Mouse (Mus musculus) hindbrain, embryonic 11.5 days (tissue): ENCODE measurements at regions not wholly inside any gene's neighbourhood (a gene's known extent, or its start where the extent isn't known, plus 50 kb on each side); places are given as distances from the start of the nearest gene placed in this dataset.

Source experiments
- ATAC-seq: fragments of 200-750 bp; cut with Nextera tagmentation; 2 replicates; pipeline ENCODE4 v1.8.0; 2017; ENCODE audit warnings: mild to moderate bottlenecking, moderate TSS enrichment, moderate library complexity; ENCODE audit not compliant: low FRiP score
- DNase-seq: peaks from one replicate; pipeline ENCODE4 v3.0.0-alpha.2; 2015; ENCODE audit warnings: low spot score
- H3K27ac ChIP-seq: fragments of 300-500 bp; sonication (generic); 2 replicates; pipeline ENCODE4 v1.5.1; 2014; ENCODE audit warnings: mild to moderate bottlenecking, low read depth, low read length
- H3K27me3 ChIP-seq: fragments of 300-500 bp; sonication (generic); 2 replicates; pipeline ENCODE4 v1.6.1; 2014; ENCODE audit warnings: mild to moderate bottlenecking, low read length, moderate library complexity, mixed read lengths; ENCODE audit not compliant: control insufficient read depth, insufficient read depth
- H3K36me3 ChIP-seq: fragments of 300-500 bp; sonication (generic); 2 replicates; pipeline ENCODE4 v1.6.1; 2014; ENCODE audit warnings: mild to moderate bottlenecking, low read length, moderate library complexity, mixed read lengths; ENCODE audit not compliant: control insufficient read depth, insufficient read depth
- H3K4me1 ChIP-seq: fragments of 300-500 bp; sonication (generic); replicated peaks from 2 replicates; pipeline ENCODE4 v1.6.1; 2014; ENCODE audit warnings: low read length, mixed read lengths; ENCODE audit not compliant: control insufficient read depth, insufficient read depth
- H3K4me2 ChIP-seq: fragments of 300-500 bp; sonication (generic); replicated peaks from 2 replicates; pipeline ENCODE4 v1.6.1; 2014; ENCODE audit warnings: mild to moderate bottlenecking, low read depth, low read length
- H3K4me3 ChIP-seq: fragments of 300-500 bp; sonication (generic); 2 replicates; pipeline ENCODE4 v1.5.1; 2014; ENCODE audit warnings: low read depth, low read length
- H3K9ac ChIP-seq: fragments of 300-500 bp; sonication (generic); 2 replicates; pipeline ENCODE4 v1.6.1; 2014; ENCODE audit warnings: low read depth, low read length
- H3K9me3 ChIP-seq: fragments of 300-500 bp; sonication (generic); 2 replicates; pipeline ENCODE4 v1.6.1; 2016; ENCODE audit warnings: low read length; ENCODE audit not compliant: control insufficient read depth
- WGBS: fragments of 180-500 bp; shearing (Covaris S2); extraction: QIAGEN DNeasy Blood & Tissue Kit; methylation state at CpG from one replicate; pipeline ENCODE4 v1.1.7; 2014; 5-methylcytosine and 5-hydroxymethylcytosine counted together

GRCm38 (mm10) chr5:119069765-119070333 is 509.4 kb downstream of the Med13l start:
- H3K27me3 ChIP-seq, result 0 out of 2 replicates have a peak, but pooled peaks cover 3% of the 10 kb centered on the region
- ATAC-seq, result no peak
- no peaks in the 10 kb centered on the region for H3K4me1 ChIP-seq
- no peaks in the 10 kb centered on the region for H3K9me3 ChIP-seq
- H3K36me3 ChIP-seq, result no peaks in the 10 kb centered on the region
- H3K4me3 ChIP-seq, result no peak overlapping the region
- no peak for DNase-seq
- WGBS, result 79% methylated on average over 10 of the region's 10 CpGs
- no peak overlapping the region for H3K27ac ChIP-seq
- no peak overlapping the region for H3K4me2 ChIP-seq
- no peak overlapping the region for H3K9ac ChIP-seq

DNA sequence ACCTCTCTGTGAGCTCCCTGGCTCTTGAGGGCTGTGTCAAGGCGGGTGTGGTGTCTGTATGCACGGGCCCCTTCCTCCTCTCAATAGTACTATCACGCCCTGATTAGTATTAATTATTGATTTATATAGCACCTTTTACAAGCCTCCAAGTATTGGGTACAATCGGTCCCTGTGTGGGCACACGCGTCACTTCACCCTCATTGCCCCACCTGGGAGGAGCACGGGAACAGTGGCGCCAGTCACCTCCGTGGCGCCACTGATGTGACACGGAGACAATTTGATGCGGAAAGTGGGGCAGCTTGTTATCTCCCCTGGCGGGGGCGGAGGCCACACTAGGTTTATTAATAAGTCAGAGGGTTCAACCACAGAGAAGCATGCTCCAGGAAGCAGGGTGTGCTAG is 512.2 kb downstream of the Med13l start:
- no peaks in the 10 kb centered on the region for H3K4me1 ChIP-seq
- 0 out of 2 replicates have a peak, but pooled peaks cover 3% of the 10 kb centered on the region for H3K27me3 ChIP-seq
- H3K27ac ChIP-seq, result no peak overlapping the region
- no peaks in the 10 kb centered on the region for H3K36me3 ChIP-seq
- H3K4me3 ChIP-seq, result no peak overlapping the region
- no peak overlapping the region for H3K4me2 ChIP-seq
- DNase-seq, result no peak
- no peak overlapping the region for H3K9ac ChIP-seq
- no peak for ATAC-seq
- no peaks in the 10 kb centered on the region for H3K9me3 ChIP-seq
- 94% methylated on average over 14 of the region's 14 CpGs for WGBS

DNA sequence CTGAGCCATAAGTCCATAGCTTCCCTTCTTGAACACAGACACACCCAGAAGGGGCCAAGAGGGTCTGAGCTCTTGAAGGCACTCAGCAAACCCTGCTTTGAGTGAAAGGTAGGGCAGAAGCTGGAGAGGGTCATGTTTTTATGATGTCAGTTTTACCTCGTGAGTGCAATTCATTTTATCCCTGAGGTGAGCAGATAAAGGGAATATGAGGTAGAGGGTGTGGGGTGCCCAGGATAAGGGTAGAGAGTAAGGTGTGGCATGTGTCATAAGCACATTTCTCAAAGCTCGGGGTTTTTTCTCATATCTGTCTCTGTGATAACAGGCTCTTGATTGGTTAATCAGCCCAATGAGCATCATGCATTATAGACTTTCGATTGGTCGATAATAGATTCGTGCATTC is 520.3 kb downstream of the Med13l start:
- DNase-seq (no peak), ATAC-seq (no peak)
- 84% methylated on average over 5 of the region's 5 CpGs for WGBS

GRCm38 (mm10) chr5:119082895-119083294 is 522.4 kb downstream of the Med13l start:
- no peak for DNase-seq
- H3K4me2 ChIP-seq, result no peak overlapping the region
- H3K9me3 ChIP-seq, result no peaks in the 10 kb centered on the region
- ATAC-seq, result no peak
- H3K27me3 ChIP-seq, result peaks cover 23% of the 10 kb centered on the region
- H3K36me3 ChIP-seq, result no peaks in the 10 kb centered on the region
- no peak overlapping the region for H3K9ac ChIP-seq
- no peak overlapping the region for H3K27ac ChIP-seq
- no peak overlapping the region for H3K4me3 ChIP-seq
- no peaks in the 10 kb centered on the region; the same call in 1 of the 2 replicates for H3K4me1 ChIP-seq
- 81% methylated on average over 15 of the region's 15 CpGs for WGBS

More for the DNA sequence above, 520.3 kb downstream of the Med13l start:
- Histone ChIP-seq H3K4me3 (no peak overlapping the region), H3K4me1 (no peaks in the 10 kb centered on the region; the same call in 1 of the 2 replicates), H3K9ac (no peak overlapping the region), H3K27ac (no peak overlapping the region), H3K36me3 (no peaks in the 10 kb centered on the region), H3K4me2 (no peak overlapping the region), H3K9me3 (no peaks in the 10 kb centered on the region), H3K27me3 (peaks cover 7% of the 10 kb centered on the region)

- Histone ChIP-seq H3K27ac (no peak overlapping the region), H3K4me1 (no peaks in the 10 kb centered on the region), H3K9me3 (no peaks in the 10 kb centered on the region), H3K36me3 (no peaks in the 10 kb centered on the region), H3K4me3 (no peak overlapping the region), H3K4me2 (peak overlapping the region; percentile 33; the same call in 1 of the 2 replicates), H3K27me3 (no peaks in the 10 kb centered on the region), H3K9ac (no peak overlapping the region)
- peak; percentile 40 for DNase-seq
- ATAC-seq, result no peak
- 7% methylated on average over 17 of the region's 17 CpGs for WGBS
These were observed 537.2 kb downstream of the Med13l start for GRCm38 (mm10) chr5:119097576-119098193.

- no peak overlapping the region for H3K4me2 ChIP-seq
- H3K4me1 ChIP-seq, result no peaks in the 10 kb centered on the region
- H3K4me3 ChIP-seq, result no peak overlapping the region
- H3K27ac ChIP-seq, result no peak overlapping the region
- DNase-seq (no peak), ATAC-seq (no peak)
- H3K36me3 ChIP-seq, result no peaks in the 10 kb centered on the region
- WGBS, result 70% methylated on average over 6 of the region's 6 CpGs
- no peaks in the 10 kb centered on the region for H3K27me3 ChIP-seq
- no peaks in the 10 kb centered on the region for H3K9me3 ChIP-seq
- no peak overlapping the region for H3K9ac ChIP-seq
These were observed 539.3 kb downstream of the Med13l start for GRCm38 (mm10) chr5:119099817-119100216.

DNA sequence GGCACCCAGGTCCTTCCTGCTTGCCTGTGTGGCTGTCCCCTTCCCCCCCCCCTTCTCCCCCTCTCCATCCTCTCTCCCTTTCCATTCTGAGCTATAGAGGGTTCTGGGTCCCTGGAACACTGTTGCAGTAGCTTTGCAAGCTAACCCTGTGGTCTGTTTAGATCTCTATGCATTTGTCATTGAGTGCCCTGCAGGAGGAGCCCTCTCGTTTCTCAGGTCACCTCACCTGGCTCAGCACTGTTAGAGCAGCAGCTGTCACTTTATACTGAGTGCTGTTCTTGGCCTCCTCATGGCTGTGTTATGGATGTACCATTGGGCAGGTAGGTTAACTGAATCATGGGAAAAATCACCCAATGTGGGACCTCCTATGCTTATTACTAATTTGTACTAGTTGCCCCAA is 543.0 kb downstream of the Med13l start:
- Histone ChIP-seq H3K27ac (no peak overlapping the region), H3K36me3 (no peaks in the 10 kb centered on the region), H3K4me2 (no peak overlapping the region), H3K27me3 (no peaks in the 10 kb centered on the region), H3K4me3 (no peak overlapping the region), H3K9ac (no peak overlapping the region), H3K4me1 (no peaks in the 10 kb centered on the region), H3K9me3 (no peaks in the 10 kb centered on the region)
- ATAC-seq (no peak), DNase-seq (no peak)
- WGBS, result 53% methylated on average over 1 of the region's 1 CpGs

- WGBS, result 77% methylated on average over 4 of the region's 4 CpGs
- ATAC-seq (no peak), DNase-seq (no peak)
- Histone ChIP-seq H3K9me3 (no peaks in the 10 kb centered on the region), H3K4me1 (no peaks in the 10 kb centered on the region), H3K36me3 (no peaks in the 10 kb centered on the region), H3K4me2 (no peak overlapping the region), H3K27me3 (no peaks in the 10 kb centered on the region), H3K4me3 (no peak overlapping the region), H3K27ac (no peak overlapping the region), H3K9ac (no peak overlapping the region)
These were observed 547.4 kb downstream of the Med13l start for GRCm38 (mm10) chr5:119107898-119108297.

DNA sequence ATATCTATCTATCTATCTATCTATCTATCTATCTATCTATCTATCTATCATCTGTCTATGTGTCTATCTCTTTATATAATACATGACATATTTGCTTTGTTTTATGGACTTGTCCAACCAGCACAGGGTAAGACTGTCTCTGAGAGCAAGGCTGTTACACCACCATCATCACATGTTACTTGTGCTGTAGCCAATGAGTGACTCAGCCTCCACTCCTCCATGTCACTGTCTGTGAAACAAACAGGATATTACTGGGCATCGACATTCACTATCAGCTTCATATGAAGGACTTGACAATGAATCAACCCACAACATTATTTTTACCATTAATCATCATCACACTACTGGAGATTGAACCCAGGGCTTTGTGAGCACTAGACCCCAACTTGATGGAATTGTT is 549.0 kb downstream of the Med13l start:
- Histone ChIP-seq H3K36me3 (no peaks in the 10 kb centered on the region), H3K9ac (no peak overlapping the region), H3K27ac (no peak overlapping the region), H3K4me1 (no peaks in the 10 kb centered on the region), H3K4me3 (no peak overlapping the region), H3K4me2 (no peak overlapping the region), H3K27me3 (no peaks in the 10 kb centered on the region), H3K9me3 (no peaks in the 10 kb centered on the region)
- ATAC-seq (no peak), DNase-seq (no peak)
- WGBS, result 85% methylated on average over 1 of the region's 1 CpGs
